Mouse (Mus musculus): ENCODE data around the gene Colgalt2. TPM values are rescaled to one million over a fixed set of nuclear protein-coding genes. Genes with fewer than 3 reads are reported as not detected.
A peak's percentile ranks its signal among the peaks of the same experiment; 100 is the strongest.

Gene Colgalt2
- total RNA-seq, 2 experiments from 2014 or later = not detected

GRCm38 (mm10) chr1:152468443-152468842, 68.8 kb downstream of the Colgalt2 start:
- ATAC-seq (ENCODE audit: poor library complexity, severe bottlenecking) = no peak

GRCm38 (mm10) chr1:152476126-152476525, 76.5 kb downstream of the Colgalt2 start:
- ATAC-seq (ENCODE audit: poor library complexity, severe bottlenecking) = no peak

- ATAC-seq (ENCODE audit: poor library complexity, severe bottlenecking) = no peak
These were observed 91.2 kb downstream of the Colgalt2 start for GRCm38 (mm10) chr1:152490842-152491241.

GRCm38 (mm10) chr1:152492258-152492657, 92.6 kb downstream of the Colgalt2 start:
- no peak for ATAC-seq (ENCODE audit: poor library complexity, severe bottlenecking)

- no peak for ATAC-seq (ENCODE audit: poor library complexity, severe bottlenecking)
These were observed 97.2 kb downstream of the Colgalt2 start for GRCm38 (mm10) chr1:152496831-152497230.

GRCm38 (mm10) chr1:152497581-152497980, 98.0 kb downstream of the Colgalt2 start:
- no peak for ATAC-seq (ENCODE audit: poor library complexity, severe bottlenecking)

GRCm38 (mm10) chr1:152499802-152500201, 100.2 kb downstream of the Colgalt2 start:
- ATAC-seq (ENCODE audit: poor library complexity, severe bottlenecking) = peak; percentile 57

GRCm38 (mm10) chr1:152506175-152506574, 106.5 kb downstream of the Colgalt2 start:
- no peak for ATAC-seq (ENCODE audit: poor library complexity, severe bottlenecking)

- no peak for ATAC-seq (ENCODE audit: poor library complexity, severe bottlenecking)
These were observed 107.1 kb downstream of the Colgalt2 start for GRCm38 (mm10) chr1:152506726-152507125.

GRCm38 (mm10) chr1:152508481-152509220, 109.0 kb downstream of the Colgalt2 start:
- ATAC-seq (ENCODE audit: poor library complexity, severe bottlenecking) = no peak

- peak; percentile 91 for ATAC-seq (ENCODE audit: poor library complexity, severe bottlenecking)
These were observed 111.6 kb downstream of the Colgalt2 start for GRCm38 (mm10) chr1:152511237-152511636.

- ATAC-seq (ENCODE audit: poor library complexity, severe bottlenecking) = no peak
These were observed 114.6 kb downstream of the Colgalt2 start for GRCm38 (mm10) chr1:152514256-152514655.

GRCm38 (mm10) chr1:152517057-152517570, 117.5 kb downstream of the Colgalt2 start:
- ATAC-seq (ENCODE audit: poor library complexity, severe bottlenecking) = no peak

- ATAC-seq (ENCODE audit: poor library complexity, severe bottlenecking) = no peak
These were observed 119.3 kb downstream of the Colgalt2 start for GRCm38 (mm10) chr1:152518971-152519370.

GRCm38 (mm10) chr1:152520798-152521575, 121.4 kb downstream of the Colgalt2 start:
- ATAC-seq (ENCODE audit: poor library complexity, severe bottlenecking) = peak; percentile 51

- no peak for ATAC-seq (ENCODE audit: poor library complexity, severe bottlenecking)
These were observed 122.6 kb downstream of the Colgalt2 start for GRCm38 (mm10) chr1:152522226-152522625.

- ATAC-seq (ENCODE audit: poor library complexity, severe bottlenecking) = no peak
These were observed 123.7 kb downstream of the Colgalt2 start for GRCm38 (mm10) chr1:152523292-152523691.

GRCm38 (mm10) chr1:152524098-152524892, 124.7 kb downstream of the Colgalt2 start:
- no peak for ATAC-seq (ENCODE audit: poor library complexity, severe bottlenecking)

GRCm38 (mm10) chr1:152524987-152525648, 125.5 kb downstream of the Colgalt2 start:
- peak; percentile 78 for ATAC-seq (ENCODE audit: poor library complexity, severe bottlenecking)

GRCm38 (mm10) chr1:152526154-152526553, 126.5 kb downstream of the Colgalt2 start:
- ATAC-seq (ENCODE audit: poor library complexity, severe bottlenecking) = no peak
